Mouse (Mus musculus) liver, embryonic 14.5 days (tissue): Measurements from ENCODE around the gene Krt79. TPM values are rescaled to one million over a fixed set of nuclear protein-coding genes. Genes with fewer than 3 reads are reported as not detected.

Source experiments
- ATAC-seq: fragments of 200-750 bp; cut with Nextera tagmentation; 2 replicates; pipeline ENCODE4 v1.8.0; 2017; ENCODE audit warnings: moderate number of reproducible peaks, mild to moderate bottlenecking, moderate library complexity; ENCODE audit not compliant: insufficient read depth
- DNase-seq, 3 experiments: peaks; one replicate each; pipeline ENCODE4 v3.0.0-alpha.2; 2012 to 2013; ENCODE audit warnings: low read depth in 3 of 3, low spot score in 3 of 3
- H3K27ac ChIP-seq: fragments of 300-500 bp; sonication (generic); 2 replicates; pipeline ENCODE4 v1.5.1; 2014; ENCODE audit warnings: moderate library complexity, mild to moderate bottlenecking, control low read depth, inconsistent platforms
- H3K27me3 ChIP-seq: fragments of 300-500 bp; sonication (generic); 2 replicates; pipeline ENCODE4 v1.6.1; 2014; ENCODE audit warnings: mild to moderate bottlenecking, low read length, moderate library complexity; ENCODE audit not compliant: control insufficient read depth, insufficient read depth
- H3K36me3 ChIP-seq: fragments of 300-500 bp; sonication (generic); replicated peaks from 2 replicates; pipeline ENCODE4 v1.6.1; 2014; ENCODE audit warnings: low read depth; ENCODE audit not compliant: control insufficient read depth, insufficient read depth
- H3K4me1 ChIP-seq, 2 experiments: fragments of 200-500 bp in 1 of 2; fragments of 300-500 bp in 1 of 2; sonication (generic) in 1 of 2; replicated peaks; 2 replicates each; pipeline ENCODE4 v1.6.1; 2012 to 2014; ENCODE audit warnings: antibody characterized with exemption in 1 of 2, inconsistent platforms in 1 of 2, low read length in 1 of 2; ENCODE audit not compliant: control insufficient read depth in 2 of 2, insufficient read depth in 2 of 2
- H3K4me2 ChIP-seq: fragments of 300-500 bp; sonication (generic); 2 replicates; pipeline ENCODE4 v1.6.1; 2014; ENCODE audit warnings: low read depth, mild to moderate bottlenecking, control low read depth, moderate library complexity
- H3K4me3 ChIP-seq, 2 experiments: fragments of 200-500 bp in 1 of 2; fragments of 300-500 bp in 1 of 2; sonication (generic) in 1 of 2; 2 replicates each; pipeline ENCODE4 v1.5.1; 2012 to 2014; ENCODE audit warnings: low read depth in 2 of 2, low read length in 2 of 2, mild to moderate bottlenecking in 2 of 2, control low read depth in 1 of 2, inconsistent platforms in 1 of 2, moderate library complexity in 1 of 2; ENCODE audit not compliant: insufficient read depth in 1 of 2
- H3K9ac ChIP-seq: fragments of 300-500 bp; sonication (generic); replicated peaks from 2 replicates; pipeline ENCODE4 v1.6.1; 2014; ENCODE audit warnings: mild to moderate bottlenecking, control low read depth, moderate library complexity
- H3K9me3 ChIP-seq: fragments of 300-500 bp; sonication (generic); 2 replicates; pipeline ENCODE4 v1.6.1; 2016; ENCODE audit warnings: low read length, mixed read lengths; ENCODE audit not compliant: control insufficient read depth
- CTCF ChIP-seq: IDR thresholded peaks from 2 replicates; pipeline ENCODE4 v1.5.1; 2016; ENCODE audit warnings: antibody characterized with exemption, low read depth, control low read depth
- EP300 ChIP-seq: IDR thresholded peaks from 2 replicates; pipeline ENCODE4 v1.6.1; 2016; ENCODE audit warnings: antibody characterized with exemption, low read depth
- WGBS: fragments of 180-500 bp; shearing (Covaris S2); extraction: QIAGEN DNeasy Blood & Tissue Kit; methylation state at CpG from one replicate; pipeline ENCODE4 v1.1.7; 2014; ENCODE audit not compliant: insufficient replicate concordance; 5-methylcytosine and 5-hydroxymethylcytosine counted together
- polyA plus RNA-seq, 2 experiments: library from polyadenylated mRNA; depleted of rRNA in 1 of 2; stranded (reverse) in 1 of 2; unstranded in 1 of 2; fragments of >200 nt; fragmentation: Nextera tagmentation in 1 of 2; extraction: Ambion mirVana in 1 of 2; gene quantifications; 2 replicates each; pipeline versions ENCODE4 v1.2.1 to v1.2.3; 2012 to 2014

The Krt79 gene
- polyA plus RNA-seq, 2 experiments, result not detected

DNA sequence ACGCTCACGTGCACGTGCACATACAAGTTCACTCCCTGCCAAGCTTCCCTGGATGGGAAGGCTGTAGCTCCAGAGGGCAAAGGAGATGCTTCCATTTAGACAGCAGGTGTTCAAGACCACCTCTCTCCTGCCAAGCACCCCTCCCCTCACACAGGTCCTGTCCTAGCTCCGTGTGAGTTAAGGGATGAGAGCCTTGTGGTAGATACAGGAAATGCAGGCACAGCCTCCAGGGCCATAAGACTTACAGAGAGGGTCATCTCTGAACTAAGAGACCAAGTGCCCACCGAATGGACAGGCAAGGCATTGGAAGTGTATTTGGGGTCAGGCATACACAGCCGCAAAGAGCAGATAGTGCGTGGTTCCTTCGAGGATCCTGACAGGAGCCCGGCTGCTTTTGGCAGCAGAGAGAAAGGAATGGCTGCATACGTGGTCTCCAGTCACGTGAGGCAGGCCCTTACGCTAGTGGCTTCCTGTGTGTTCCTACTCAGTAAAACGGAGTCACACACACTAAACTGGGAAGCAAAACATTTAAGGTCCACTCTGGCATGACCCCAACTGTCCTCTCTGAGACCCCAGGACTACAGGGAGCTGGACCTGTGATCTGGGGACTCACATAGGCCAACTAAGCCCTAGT, 43.3 kb upstream of the Krt79 start:
- H3K9me3 ChIP-seq, result no peaks in the 10 kb centered on the region
- H3K36me3 ChIP-seq, result no peaks in the 10 kb centered on the region
- no peaks in the 10 kb centered on the region for H3K27me3 ChIP-seq
- peak overlapping the region; percentile 63 for H3K4me2 ChIP-seq
- DNase-seq, result no peak
- no peak for ATAC-seq
- no peak overlapping the region for H3K27ac ChIP-seq
- TF ChIP-seq EP300, result no peak
- TF ChIP-seq CTCF, result peak; percentile 40
- H3K4me1 ChIP-seq, result peaks cover 6 to 13% of the 10 kb centered on the region in 2 experiments
- 64% methylated on average over 13 of the region's 13 CpGs for WGBS
- H3K4me3 ChIP-seq, result no peak overlapping the region
- H3K9ac ChIP-seq, result no peak overlapping the region

GRCm38 (mm10) chr15:101980849-101981248, 40.7 kb upstream of the Krt79 start:
- WGBS, result 52% methylated on average over 6 of the region's 6 CpGs
- Histone ChIP-seq H3K27ac (no peak overlapping the region), H3K36me3 (no peaks in the 10 kb centered on the region), H3K4me3 (no peak overlapping the region), H3K4me2 (no peak overlapping the region), H3K4me1 (peaks cover 29 to 36% of the 10 kb centered on the region in 2 experiments), H3K9me3 (no peaks in the 10 kb centered on the region), H3K27me3 (no peaks in the 10 kb centered on the region), H3K9ac (no peak overlapping the region)
- DNase-seq, result no peak
- no peak for ATAC-seq
- no peak for TF ChIP-seq EP300
- no peak for TF ChIP-seq CTCF

GRCm38 (mm10) chr15:101977043-101977726, 37.1 kb upstream of the Krt79 start:
- H3K27ac ChIP-seq, result peak overlapping the region; percentile 80
- no peaks in the 10 kb centered on the region for H3K27me3 ChIP-seq
- DNase-seq (peak; percentile 76 to 81 (median 78)), ATAC-seq (peak; percentile 95)
- peak overlapping the region; percentile 87 for H3K4me2 ChIP-seq
- H3K9me3 ChIP-seq, result no peaks in the 10 kb centered on the region
- H3K9ac ChIP-seq, result peak overlapping the region; percentile 83
- peaks cover 46 to 49% of the 10 kb centered on the region in 2 experiments for H3K4me1 ChIP-seq
- H3K4me3 ChIP-seq, result peak overlapping the region; percentile 44
- WGBS, result 2% methylated on average over 39 of the region's 39 CpGs
- peak; percentile 17; the same call in 1 of the 2 replicates for TF ChIP-seq CTCF
- no peak for TF ChIP-seq EP300
- no peaks in the 10 kb centered on the region for H3K36me3 ChIP-seq

- DNase-seq, result no peak
- Histone ChIP-seq H3K27me3 (no peaks in the 10 kb centered on the region), H3K27ac (peak overlapping the region; percentile 80), H3K4me1 (peaks cover 46 to 49% of the 10 kb centered on the region in 2 experiments), H3K4me3 (peak overlapping the region in 1 of 2 experiments; percentile 44; a peak in 1 of 4 replicates), H3K9ac (peak overlapping the region; percentile 83), H3K9me3 (no peaks in the 10 kb centered on the region), H3K36me3 (no peaks in the 10 kb centered on the region), H3K4me2 (peak overlapping the region; percentile 87)
- TF ChIP-seq EP300 (no peak), CTCF (no peak)
- no peak for ATAC-seq
- WGBS, result 57% methylated on average over 3 of the region's 3 CpGs
Observed at GRCm38 (mm10) chr15:101976641-101977040, 36.5 kb upstream of the Krt79 start.

DNA sequence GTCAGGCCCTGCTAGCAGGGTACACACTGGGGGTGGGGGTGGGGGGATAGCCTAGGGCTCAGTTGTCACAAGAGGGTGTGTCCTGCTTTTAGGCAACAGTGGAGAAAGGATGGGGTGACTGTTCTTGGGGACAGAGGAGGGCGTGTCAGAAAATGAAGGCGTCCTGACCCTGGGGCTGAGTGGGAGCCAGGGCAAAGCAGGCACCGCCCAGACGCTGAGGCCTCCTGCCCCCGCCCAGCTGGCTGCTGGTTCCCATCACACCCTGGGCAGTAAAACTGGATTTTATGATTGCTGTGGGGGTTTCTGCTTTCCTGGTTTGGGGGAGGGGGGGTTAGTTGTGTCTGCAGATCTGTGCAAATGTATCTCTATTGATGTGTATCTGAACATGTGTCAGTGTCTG, 35.9 kb upstream of the Krt79 start:
- 0 out of 2 replicates have a peak overlapping the region, but pooled peaks have one; percentile 10 for H3K9ac ChIP-seq
- 21% methylated on average over 5 of the region's 5 CpGs for WGBS
- H3K4me1 ChIP-seq, result peaks cover 46 to 49% of the 10 kb centered on the region in 2 experiments
- no peaks in the 10 kb centered on the region for H3K27me3 ChIP-seq
- no peak for TF ChIP-seq CTCF
- H3K36me3 ChIP-seq, result no peaks in the 10 kb centered on the region
- peak; percentile 55 to 57 (median 56) for DNase-seq
- H3K9me3 ChIP-seq, result no peaks in the 10 kb centered on the region
- peak overlapping the region; percentile 80 for H3K27ac ChIP-seq
- peak overlapping the region; percentile 87 for H3K4me2 ChIP-seq
- peak; percentile 50 for ATAC-seq
- H3K4me3 ChIP-seq, result no peak overlapping the region
